Mouse (Mus musculus) G1E (cell line): ENCODE measurements around the gene Gramd1b.

Experiments
- GATA1 ChIP-seq: IDR thresholded peaks from 2 replicates; pipeline ENCODE4 v1.6.1; 2012; ENCODE audit warnings: borderline replicate concordance, low read length, inconsistent platforms, mixed read lengths
- TAL1 ChIP-seq: conservative IDR thresholded peaks from 2 replicates; pipeline ENCODE4 v1.6.1; 2012; ENCODE audit warnings: low read depth, low read length, inconsistent platforms, mixed read lengths

DNA sequence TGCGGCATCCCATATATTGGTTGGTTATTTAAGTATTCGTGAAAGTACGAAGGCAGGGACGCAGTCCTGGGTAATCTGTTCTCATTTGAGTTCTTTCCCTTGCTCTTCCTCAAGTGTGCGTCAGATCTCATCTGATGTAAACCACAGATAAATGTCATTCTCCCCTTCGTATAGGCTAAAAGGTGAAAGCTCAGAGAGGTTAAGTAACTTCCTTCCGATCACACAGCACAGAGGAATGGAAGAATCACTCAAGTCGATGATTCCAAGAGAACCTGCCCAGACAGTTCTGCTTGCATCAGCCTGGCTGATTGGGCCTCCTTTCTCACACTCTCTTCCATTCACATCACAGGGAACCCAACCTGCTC is 140.8 kb downstream of the Gramd1b start:
- TF ChIP-seq GATA1 (no peak), TAL1 (no peak)
